Mouse (Mus musculus) kidney, postnatal 10 days (tissue): ENCODE measurements around the gene Gm15056.

ENCODE experiments used
- DNase-seq: peaks from one replicate; pipeline ENCODE4 v3.0.0; 2021; ENCODE audit warnings: mixed read lengths

Gm15056 gene

DNA sequence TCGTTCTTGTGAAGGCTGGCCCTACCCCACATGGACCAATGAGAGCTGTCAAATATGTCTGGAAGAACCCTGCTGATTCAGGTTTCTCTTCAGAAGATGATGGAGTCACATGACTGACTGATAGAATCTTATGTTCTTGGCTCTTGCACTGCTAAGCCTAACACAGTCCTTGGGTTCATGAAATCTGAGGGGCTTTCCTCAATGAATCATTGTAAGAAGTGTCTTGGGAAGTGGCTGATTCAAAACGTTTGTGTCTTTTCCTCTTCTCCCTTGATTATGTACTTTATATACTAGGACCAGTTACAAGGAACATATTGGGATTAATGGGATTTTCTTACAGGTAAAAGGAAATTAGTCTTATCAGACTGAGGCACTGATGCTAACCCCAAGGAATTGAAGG is at the start of gene Gm15056:
Gm15056 (minus strand) TSS at position 101 of the 400 bp plus-strand sequence.
- DNase-seq = no peak

DNA sequence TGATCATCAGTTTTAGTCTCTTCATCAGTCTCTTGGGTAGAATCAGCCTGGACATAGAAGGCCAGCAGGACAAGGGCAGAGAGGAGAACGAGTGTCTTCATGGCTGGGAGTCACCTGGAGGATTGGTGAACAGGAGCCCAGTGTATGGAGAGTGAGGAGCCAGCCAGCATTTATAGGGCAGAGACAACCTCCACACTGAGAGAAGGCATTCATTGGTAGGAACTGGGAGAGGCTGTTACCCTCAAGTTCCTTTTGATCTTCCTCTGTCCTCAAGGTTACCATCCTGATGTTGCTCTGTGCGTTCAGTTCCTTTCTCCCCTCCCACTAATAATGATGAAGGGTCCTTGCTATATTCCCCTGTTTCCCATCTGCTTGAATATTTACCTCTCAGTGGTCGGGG is 42.2 kb upstream of the Gm15056 start, which contains the start of gene AY761185:
AY761185 (minus strand) TSS at position 101 of the 400 bp plus-strand sequence.
- no peak for DNase-seq

DNA sequence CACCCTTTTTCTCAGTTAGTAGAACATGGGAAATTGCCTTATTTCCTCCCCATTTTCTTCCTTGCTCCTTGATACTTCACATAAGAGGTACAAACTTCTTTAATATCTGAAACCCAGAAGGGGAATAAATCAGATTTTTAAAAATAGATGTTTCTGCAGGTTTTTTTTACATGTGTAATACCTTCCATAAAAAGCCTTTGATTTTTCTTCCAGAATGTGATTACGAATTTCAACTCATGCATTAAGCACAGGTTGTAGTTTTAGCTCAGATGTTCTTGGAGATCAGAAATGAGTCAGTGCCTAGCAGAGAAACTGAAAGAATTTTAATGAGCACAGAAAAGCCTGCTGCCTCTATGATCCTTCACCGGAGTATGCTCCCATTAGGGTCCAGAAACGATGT is 19.5 kb upstream of the Gm15056 start, which contains the start of gene Gm6040:
Gm6040 (minus strand) TSS at position 101 of the 400 bp plus-strand sequence.
- DNase-seq = no peak

DNA sequence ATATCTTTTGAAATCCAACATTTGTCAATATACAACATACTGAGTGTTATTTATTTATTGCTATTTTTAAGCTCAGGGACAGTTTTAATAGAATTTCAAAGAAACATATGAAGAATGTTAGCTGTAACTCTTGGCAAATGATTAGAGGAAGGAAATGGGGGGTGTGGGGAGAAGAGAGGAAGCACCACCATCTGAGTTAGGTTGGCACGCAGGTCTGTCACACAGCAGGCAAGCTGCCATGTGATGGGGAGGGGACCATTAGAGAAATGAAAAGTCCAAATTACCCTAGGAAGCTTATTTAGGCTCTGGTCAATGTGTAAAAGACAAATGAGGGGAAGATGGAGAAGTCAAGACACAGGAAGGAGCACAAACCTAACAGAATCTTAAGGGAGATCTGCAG is 9.9 kb upstream of the Gm15056 start:
- no peak for DNase-seq

DNA sequence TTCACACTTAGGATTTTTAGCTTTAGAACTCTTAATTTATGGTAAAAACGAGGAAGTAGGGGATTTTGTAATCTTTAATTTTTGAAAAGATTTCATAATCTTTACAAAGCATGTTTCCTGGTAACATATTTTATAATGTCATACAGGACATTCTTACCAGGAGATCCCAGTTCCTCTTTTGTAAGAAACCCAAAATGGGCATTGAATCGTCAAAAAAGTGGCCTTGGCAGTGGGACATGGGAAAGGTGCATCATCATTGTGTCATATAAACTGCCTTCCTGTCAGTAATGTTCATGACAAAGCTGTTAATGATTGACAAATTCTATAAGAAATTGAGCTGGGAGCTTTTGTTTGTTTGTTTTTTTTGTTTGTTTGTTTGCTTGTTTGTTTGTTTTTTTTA is 5.8 kb upstream of the Gm15056 start:
- no peak for DNase-seq

DNA sequence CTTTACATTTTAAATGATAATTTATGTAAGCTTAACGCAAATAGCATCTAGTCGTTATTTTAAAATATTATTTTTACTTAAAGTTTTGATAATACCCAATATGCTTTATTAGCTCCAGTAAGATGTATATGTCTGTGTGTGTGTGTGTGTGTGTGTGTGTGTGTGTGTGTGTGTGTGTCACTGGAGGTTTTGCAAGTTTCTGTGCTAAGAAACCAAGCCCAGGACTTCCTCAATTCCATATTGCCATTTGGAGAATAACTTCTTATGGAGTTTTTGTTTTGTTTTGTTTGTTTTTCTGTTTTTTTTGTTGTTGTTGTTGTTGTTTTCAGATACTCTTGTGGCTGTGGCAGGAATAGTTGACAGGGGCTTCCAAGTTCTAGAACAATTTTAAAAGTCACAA is 4.7 kb upstream of the Gm15056 start:
- DNase-seq = no peak

DNA sequence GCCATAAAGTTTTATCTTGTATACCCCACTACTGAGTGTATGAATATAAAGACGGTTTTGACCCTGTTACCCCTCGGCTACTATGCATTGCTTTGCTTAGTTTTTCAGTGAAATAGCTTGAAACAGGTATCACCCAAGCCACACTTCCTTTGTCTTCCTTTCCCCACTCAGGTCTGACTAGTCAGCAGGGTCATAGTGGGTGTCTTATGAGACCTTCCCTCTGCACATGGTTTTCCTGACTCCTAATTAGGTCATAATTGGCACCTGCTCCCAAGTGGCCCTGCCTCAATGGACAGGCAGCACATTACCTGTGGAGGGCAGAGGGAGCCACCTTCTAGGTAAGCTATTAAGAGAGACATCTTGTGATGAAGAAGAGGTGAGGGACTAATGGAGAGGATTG is 10.1 kb downstream of the Gm15056 start, which contains the start of gene Defb33:
Defb33 (plus strand) TSS at position 301 of the 400 bp plus-strand sequence.
- no peak for DNase-seq

- no peak for DNase-seq
These were observed 27.8 kb downstream of the Gm15056 start for GRCm38 (mm10) chr8:20874608-20875007.
